Comparison of ENCODE assay signal across 17 mouse cellular contexts in the genomic region with DNA sequence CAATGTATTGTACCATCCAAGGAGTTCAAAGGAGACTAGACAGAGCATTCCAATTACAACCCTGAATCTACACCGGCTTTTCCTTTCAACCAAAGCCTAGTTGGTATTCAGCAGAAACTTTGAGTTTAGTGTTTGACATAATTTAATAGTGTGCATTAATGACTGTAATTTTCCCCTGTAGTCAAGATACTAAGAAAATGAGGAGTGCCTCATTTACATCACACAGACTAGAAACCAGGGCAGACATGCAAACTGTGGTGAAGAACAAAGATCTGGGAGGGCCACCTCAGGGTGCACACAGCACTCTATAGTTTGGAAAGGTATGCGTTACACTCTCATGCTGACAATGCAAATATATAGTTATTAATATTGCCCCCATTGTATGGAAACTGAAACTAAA.
"Had no signal": no experiment of that assay in that cellular context is flagged by ENCODE, and none has a peak within 500 bp of the region (broad histone marks: within the 10 kb centered on the region; RNA-seq: fewer than 3 reads in every experiment).

No protein-coding gene starts in this region.

- H3K4me3 ChIP-seq: lung, embryonic 15.5 days; megakaryocyte, embryonic 14.5 days; midbrain, embryonic 13.5 days; midbrain, embryonic 15.5 days; neural tube, embryonic 12.5 days; stomach, embryonic 15.5 days had no signal

- H3K9ac ChIP-seq: lung, embryonic 15.5 days; midbrain, embryonic 13.5 days; midbrain, embryonic 15.5 days; neural tube, embryonic 12.5 days; stomach, embryonic 15.5 days had no signal

- DNase-seq: lung, adult 2 months; lung, postnatal 14 days; lung, postnatal 36 days; right cerebral cortex, postnatal 14 days; thymus, adult 2 months; thymus, postnatal 25 days; thymus, postnatal 4 days had no signal

- H3K27ac ChIP-seq: lung, embryonic 15.5 days; macrophage; midbrain, embryonic 13.5 days; midbrain, embryonic 15.5 days; neural tube, embryonic 12.5 days; stomach, embryonic 15.5 days; stomach, postnatal 0 days had no signal

- H3K4me1 ChIP-seq: lung, embryonic 15.5 days; megakaryocyte, embryonic 14.5 days; midbrain, embryonic 13.5 days; midbrain, embryonic 15.5 days; neural tube, embryonic 12.5 days; stomach, embryonic 15.5 days had no signal

- ATAC-seq: lung, postnatal 0 days; midbrain, embryonic 13.5 days; midbrain, embryonic 15.5 days had no signal

- H3K27me3 ChIP-seq: lung, embryonic 15.5 days; megakaryocyte, embryonic 14.5 days; midbrain, embryonic 13.5 days; midbrain, embryonic 15.5 days; neural tube, embryonic 12.5 days; stomach, embryonic 15.5 days had no signal

- H3K9me3 ChIP-seq: lung, embryonic 15.5 days; midbrain, embryonic 13.5 days; midbrain, embryonic 15.5 days; neural tube, embryonic 12.5 days; stomach, embryonic 15.5 days had no signal

- H3K36me3 ChIP-seq: lung, embryonic 15.5 days; midbrain, embryonic 13.5 days; midbrain, embryonic 15.5 days; neural tube, embryonic 12.5 days; stomach, embryonic 15.5 days had no signal

- H3K4me2 ChIP-seq: lung, embryonic 15.5 days; midbrain, embryonic 11.5 days; midbrain, embryonic 13.5 days; midbrain, embryonic 15.5 days; neural tube, embryonic 12.5 days; stomach, embryonic 15.5 days had no signal
